22 mouse cellular contexts compared by ENCODE assay signal in genomic region chr16:23472046-23472445, GRCm38 (mm10). TPM values are rescaled to one million over a fixed set of nuclear protein-coding genes. Genes with fewer than 3 reads are reported as not detected.
DNase-seq lines count a peak whose midpoint lies in the region; TF ChIP-seq lines count a peak whose summit lies in the region.
"Had no signal": no experiment of that assay in that cellular context is flagged by ENCODE, and none has a peak within 500 bp of the region (broad histone marks: within the 10 kb centered on the region; RNA-seq: fewer than 3 reads in every experiment).

No protein-coding gene starts in this region.

- TF ChIP-seq CTCF in liver, adult 2 months (IDR thresholded peaks at IDR 0.05; ENCODE audit: low read depth, low read length): no peak

- H3K79me2 ChIP-seq in liver, adult 2 months (ENCODE audit: control insufficient read depth, insufficient read depth, low read length): no peaks in the 10 kb centered on the region

- TF ChIP-seq POLR2A in liver, adult 2 months (IDR thresholded peaks at IDR 0.05; ENCODE audit: extremely low read depth, insufficient read depth, low read length): no peak

- H3K27me3 ChIP-seq in liver, adult 2 months (ENCODE audit: control insufficient read depth, insufficient read depth, low read length): no peaks in the 10 kb centered on the region
- H3K27me3 ChIP-seq: CH12.LX; embryonic facial prominence, embryonic 12.5 days; forebrain, embryonic 13.5 days; forebrain, embryonic 15.5 days; Patski had no signal

- WGBS in liver, adult 2 months: 34% methylated on average over 3 of the region's 3 CpGs

- H3K4me1 ChIP-seq in liver, adult 2 months (ENCODE audit: control insufficient read depth, insufficient read depth, low read length): no peaks in the 10 kb centered on the region; the same call in 1 of the 2 replicates
- H3K4me1 ChIP-seq: embryonic facial prominence, embryonic 10.5 days; embryonic facial prominence, embryonic 12.5 days; forebrain, embryonic 13.5 days; forebrain, embryonic 15.5 days had no signal

- H3K36me3 ChIP-seq in liver, adult 2 months (ENCODE audit: control insufficient read depth, insufficient read depth, low read length): peaks cover 60% of the 10 kb centered on the region
- H3K36me3 ChIP-seq: embryonic facial prominence, embryonic 10.5 days; embryonic facial prominence, embryonic 12.5 days; G1E had no signal

- H3K4me3 ChIP-seq in liver, adult 2 months (ENCODE audit: insufficient read depth, low read depth, low read length): no peak overlapping the region
- H3K4me3 ChIP-seq: embryonic facial prominence, embryonic 10.5 days; embryonic facial prominence, embryonic 12.5 days; forebrain, embryonic 13.5 days; forebrain, embryonic 15.5 days had no signal

- no peak overlapping the region for H3K9ac ChIP-seq in liver, adult 2 months (ENCODE audit: low read depth, low read length)
- H3K9ac ChIP-seq: embryonic facial prominence, embryonic 12.5 days; forebrain, embryonic 13.5 days; forebrain, embryonic 15.5 days; forebrain, postnatal 0 days had no signal

- no peak overlapping the region for H3K27ac ChIP-seq in liver, adult 2 months (replicated peaks; ENCODE audit: insufficient read depth, low read depth, low read length)
- H3K27ac ChIP-seq: embryonic facial prominence, embryonic 10.5 days; embryonic facial prominence, embryonic 12.5 days; forebrain, embryonic 13.5 days; forebrain, embryonic 15.5 days had no signal

- DNase-seq in adrenal gland, adult (ENCODE audit: inconsistent age in 2 of 2, low spot score in 1 of 2): peak; percentile 33 to 87
- no peak for DNase-seq in adrenal gland, postnatal 4 days (ENCODE audit: low spot score in 2 of 2)
- DNase-seq in adrenal gland, adult 8-10 months: peak; percentile 40
- no peak for DNase-seq in adrenal gland, adult 18-20 months (ENCODE audit: low spot score in 2 of 2)
- DNase-seq in liver, adult 2 months (ENCODE audit: extremely low read depth, low read depth, low spot score): peak; percentile 66
- no peak for DNase-seq in liver
- DNase-seq: B cell, adult 2 months; cerebellum, adult 11-12 months; cerebellum, adult 2 months; cerebellum, adult 9-10 months; cerebellum, postnatal 10 days; cerebellum, postnatal 25 days; forebrain, postnatal 0 days had no signal

RNA-seq across cellular contexts. Expression of gene Rtp1, which starts 43.1 kb away (rescaled TPM):
- total RNA-seq in adrenal gland, postnatal 4 days (2021): not detected
- total RNA-seq in adrenal gland, adult 8-10 months (2022): not detected
- not detected for total RNA-seq in adrenal gland, adult 18-20 months (2021)
- total RNA-seq in liver, adult 2 months (2014; rRNA removed): not detected in 2 replicates
- not detected in 2 replicates for polyA plus RNA-seq in liver, adult 2 months (2012; rRNA removed)
- total RNA-seq: CH12.LX had no signal
- polyA plus RNA-seq: activated CD4-positive, CD25-positive, alpha-beta regulatory T cell, adult 4 months; CD4-positive, CD25-positive, alpha-beta regulatory T cell, adult 4 months; embryonic facial prominence, embryonic 10.5 days; forebrain, embryonic 13.5 days; G1E; Patski had no signal

RNA-seq across cellular contexts. Expression of gene Rtp4, which starts 48.0 kb away (rescaled TPM):
- total RNA-seq in adrenal gland, postnatal 4 days (2021): 1 to 10 TPM; 8.3 to 9.4 TPM
- 10 to 100 TPM in 2 of 4 experiments, 1 to 10 TPM in 2; 8.4 to 11.8 (median 9.9) TPM for total RNA-seq in adrenal gland, adult 8-10 months (2022)
- total RNA-seq in adrenal gland, adult 18-20 months (2021): 10 to 100 TPM in 1 of 2 experiments, 1 to 10 TPM in 1; 9.3 to 10.8 TPM
- total RNA-seq in liver, adult 2 months (2014; rRNA removed): 11.3 and 16.9 TPM in 2 replicates
- polyA plus RNA-seq in liver, adult 2 months (2012; rRNA removed): 14.2 and 25.2 TPM in 2 replicates
- polyA plus RNA-seq: G1E had no signal

RNA-seq across cellular contexts. Expression of gene Masp1, which starts 48.6 kb away (rescaled TPM):
- 10 to 100 TPM; 76.5 to 89.9 TPM for total RNA-seq in adrenal gland, postnatal 4 days (2021)
- 100 to 1,000 TPM in 2 of 4 experiments, 10 to 100 TPM in 1, 1 to 10 TPM in 1; 5.1 to 115 (median 61.8) TPM for total RNA-seq in adrenal gland, adult 8-10 months (2022)
- total RNA-seq in adrenal gland, adult 18-20 months (2021): 100 to 1,000 TPM in 1 of 2 experiments, 1 to 10 TPM in 1; 3.3 to 158 TPM
- total RNA-seq in liver, adult 2 months (2014; rRNA removed): 71.1 and 83.3 TPM in 2 replicates
- polyA plus RNA-seq in liver, adult 2 months (2012; rRNA removed): 53.7 and 61.3 TPM in 2 replicates
- polyA plus RNA-seq: activated CD4-positive, CD25-positive, alpha-beta regulatory T cell, adult 4 months; CD4-positive, CD25-positive, alpha-beta regulatory T cell, adult 4 months; G1E had no signal

Comparison
In these comparisons a context has a peak if more than half of its experiments do, and no peak if none do; other contexts are left out.
1. DNase-seq: peak in adrenal gland, adult (2 of 2), adrenal gland, adult 8-10 months (single experiment) and liver, adult 2 months (single experiment); none in adrenal gland, postnatal 4 days (0 of 2), adrenal gland, adult 18-20 months (0 of 2) and liver (single experiment).